Mouse (Mus musculus) liver, embryonic 11.5 days (tissue): ENCODE data around the gene Ube2g1. TPM values are rescaled to one million over a fixed set of nuclear protein-coding genes. Genes with fewer than 3 reads are reported as not detected.

Experiments used
- ATAC-seq: fragments of 200-750 bp; cut with Nextera tagmentation; replicated peaks from 2 replicates; pipeline ENCODE4 v1.8.0; 2017; ENCODE audit warnings: moderate number of reproducible peaks, mild to moderate bottlenecking, moderate TSS enrichment, moderate library complexity; ENCODE audit not compliant: low FRiP score
- DNase-seq: peaks from one replicate; pipeline ENCODE4 v3.0.0-alpha.2; 2017; ENCODE audit warnings: low spot score
- H3K27ac ChIP-seq: fragments of 300-500 bp; sonication (generic); 2 replicates; pipeline ENCODE4 v1.5.1; 2014; ENCODE audit warnings: mild to moderate bottlenecking, low read depth, low read length, control low read depth
- H3K27me3 ChIP-seq: fragments of 300-500 bp; sonication (generic); replicated peaks from 2 replicates; pipeline ENCODE4 v1.6.1; 2014; ENCODE audit warnings: low read length, mixed read lengths; ENCODE audit not compliant: control insufficient read depth, insufficient read depth
- H3K36me3 ChIP-seq: fragments of 300-500 bp; sonication (generic); 2 replicates; pipeline ENCODE4 v1.6.1; 2014; ENCODE audit warnings: mild to moderate bottlenecking, low read length, moderate library complexity, mixed read lengths; ENCODE audit not compliant: control insufficient read depth, insufficient read depth
- H3K4me1 ChIP-seq: fragments of 300-500 bp; sonication (generic); replicated peaks from 2 replicates; pipeline ENCODE4 v1.6.1; 2014; ENCODE audit warnings: low read length, mixed read lengths; ENCODE audit not compliant: control insufficient read depth, insufficient read depth
- H3K4me2 ChIP-seq: fragments of 300-500 bp; sonication (generic); 2 replicates; pipeline ENCODE4 v1.6.1; 2014; ENCODE audit warnings: mild to moderate bottlenecking, control low read depth, moderate library complexity
- H3K4me3 ChIP-seq: fragments of 300-500 bp; sonication (generic); 2 replicates; pipeline ENCODE4 v1.5.1; 2014; ENCODE audit warnings: low read depth, low read length, control low read depth
- H3K9ac ChIP-seq: fragments of 300-500 bp; sonication (generic); 2 replicates; pipeline ENCODE4 v1.6.1; 2014; ENCODE audit warnings: low read depth, low read length, control low read depth
- H3K9me3 ChIP-seq: fragments of 300-500 bp; sonication (generic); 2 replicates; pipeline ENCODE4 v1.6.1; 2016; ENCODE audit warnings: low read length, inconsistent platforms, mixed read lengths; ENCODE audit not compliant: control insufficient read depth
- WGBS: fragments of 180-500 bp; shearing (Covaris S2); extraction: QIAGEN DNeasy Blood & Tissue Kit; methylation state at CpG from one replicate; pipeline ENCODE4 v1.1.7; 2014; 5-methylcytosine and 5-hydroxymethylcytosine counted together
- polyA plus RNA-seq: library from polyadenylated mRNA; unstranded; fragments of >200 nt; fragmentation: Nextera tagmentation; extraction: Ambion mirVana; gene quantifications from 2 replicates; pipeline ENCODE4 v1.2.1, GENCODE M21; 2014

The Ube2g1 gene
- polyA plus RNA-seq, 1 experiment from 2014 or later: 61.9 TPM

- Histone ChIP-seq H3K4me2 (no peak overlapping the region), H3K9ac (no peak overlapping the region), H3K27ac (no peak overlapping the region), H3K36me3 (no peaks in the 10 kb centered on the region; the same call in 1 of the 2 replicates), H3K9me3 (no peaks in the 10 kb centered on the region), H3K27me3 (no peaks in the 10 kb centered on the region), H3K4me3 (no peak overlapping the region), H3K4me1 (no peaks in the 10 kb centered on the region)
- ATAC-seq: no peak
- WGBS: 89% methylated on average over 4 of the region's 4 CpGs
- DNase-seq: no peak
Measured at GRCm38 (mm10) chr11:72615931-72616330, 8.8 kb downstream of the Ube2g1 start.

GRCm38 (mm10) chr11:72618476-72618875 lies 11.4 kb downstream of the Ube2g1 start:
- WGBS: 88% methylated on average over 1 of the region's 1 CpGs
- H3K4me3 ChIP-seq: no peak overlapping the region
- DNase-seq (no peak), ATAC-seq (no peak)
- H3K27ac ChIP-seq: no peak overlapping the region
- no peaks in the 10 kb centered on the region for H3K27me3 ChIP-seq
- H3K9me3 ChIP-seq: no peaks in the 10 kb centered on the region
- no peak overlapping the region for H3K9ac ChIP-seq
- no peaks in the 10 kb centered on the region; the same call in 1 of the 2 replicates for H3K36me3 ChIP-seq
- no peaks in the 10 kb centered on the region for H3K4me1 ChIP-seq
- H3K4me2 ChIP-seq: no peak overlapping the region

DNA sequence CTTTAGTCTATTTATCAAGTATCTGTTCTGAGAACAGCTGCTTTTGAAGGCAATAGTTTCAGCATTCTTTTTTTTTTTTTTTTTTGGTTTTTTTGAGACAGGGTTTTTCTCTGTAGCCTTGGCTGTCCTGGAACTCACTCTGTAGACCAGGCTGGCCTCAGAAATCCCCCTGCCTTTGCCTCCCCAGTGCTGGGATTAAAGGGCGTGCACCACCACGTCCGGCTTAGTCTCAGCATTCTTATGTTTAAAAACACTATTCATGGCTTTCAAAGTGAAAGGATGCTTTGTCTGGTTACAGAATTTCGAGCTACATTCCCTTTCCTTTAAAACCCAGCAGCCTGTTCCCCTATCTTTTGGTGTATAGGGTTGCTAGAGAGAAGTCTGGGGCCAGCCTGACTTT lies 35.6 kb downstream of the Ube2g1 start:
- ATAC-seq: no peak
- Histone ChIP-seq H3K27ac (no peak overlapping the region), H3K4me3 (no peak overlapping the region), H3K4me2 (no peak overlapping the region), H3K27me3 (no peaks in the 10 kb centered on the region), H3K36me3 (0 out of 2 replicates have a peak, but pooled peaks cover 2% of the 10 kb centered on the region), H3K4me1 (no peaks in the 10 kb centered on the region), H3K9ac (no peak overlapping the region), H3K9me3 (no peaks in the 10 kb centered on the region)
- no peak for DNase-seq
- WGBS: 70% methylated on average over 4 of the region's 4 CpGs

DNA sequence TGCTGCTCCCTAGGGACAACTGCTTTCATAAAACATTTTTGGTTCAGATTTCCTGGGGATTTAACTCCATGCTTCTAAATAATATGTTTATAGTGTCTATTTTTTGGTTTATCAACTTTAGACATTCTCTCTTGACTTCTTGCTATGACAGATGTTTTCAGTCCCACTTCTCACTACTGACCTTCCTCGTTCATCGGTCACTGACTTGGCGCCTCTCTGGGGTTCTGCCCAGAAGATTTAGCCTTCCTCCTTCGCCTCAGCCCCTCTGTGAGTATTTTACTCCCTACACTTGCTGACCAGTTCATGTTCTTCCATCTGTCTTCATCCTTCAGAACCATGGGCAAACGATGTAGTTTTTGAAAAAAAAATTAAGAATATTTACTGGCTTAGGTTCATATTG lies 38.3 kb downstream of the Ube2g1 start:
- ATAC-seq (no peak), DNase-seq (no peak)
- no peaks in the 10 kb centered on the region for H3K27me3 ChIP-seq
- no peaks in the 10 kb centered on the region for H3K36me3 ChIP-seq
- WGBS: 76% methylated on average over 5 of the region's 5 CpGs
- H3K27ac ChIP-seq: no peak overlapping the region
- H3K4me2 ChIP-seq: no peak overlapping the region
- no peaks in the 10 kb centered on the region for H3K9me3 ChIP-seq
- no peak overlapping the region for H3K4me3 ChIP-seq
- H3K4me1 ChIP-seq: no peaks in the 10 kb centered on the region
- H3K9ac ChIP-seq: no peak overlapping the region

GRCm38 (mm10) chr11:72650347-72650746 lies 43.3 kb downstream of the Ube2g1 start:
- Histone ChIP-seq H3K9me3 (no peaks in the 10 kb centered on the region), H3K4me3 (no peak overlapping the region), H3K27me3 (no peaks in the 10 kb centered on the region), H3K9ac (no peak overlapping the region), H3K36me3 (no peaks in the 10 kb centered on the region), H3K4me2 (no peak overlapping the region), H3K27ac (no peak overlapping the region), H3K4me1 (no peaks in the 10 kb centered on the region)
- no peak for ATAC-seq
- WGBS: 86% methylated on average over 2 of the region's 2 CpGs
- no peak for DNase-seq

- ATAC-seq: no peak
- H3K9me3 ChIP-seq: no peaks in the 10 kb centered on the region
- H3K4me2 ChIP-seq: no peak overlapping the region
- no peak overlapping the region for H3K4me3 ChIP-seq
- no peaks in the 10 kb centered on the region for H3K36me3 ChIP-seq
- DNase-seq: no peak
- no peak overlapping the region for H3K27ac ChIP-seq
- no peak overlapping the region for H3K9ac ChIP-seq
- no peaks in the 10 kb centered on the region; the same call in 1 of the 2 replicates for H3K4me1 ChIP-seq
- H3K27me3 ChIP-seq: no peaks in the 10 kb centered on the region
Measured at GRCm38 (mm10) chr11:72659918-72660317, 52.8 kb downstream of the Ube2g1 start.

DNA sequence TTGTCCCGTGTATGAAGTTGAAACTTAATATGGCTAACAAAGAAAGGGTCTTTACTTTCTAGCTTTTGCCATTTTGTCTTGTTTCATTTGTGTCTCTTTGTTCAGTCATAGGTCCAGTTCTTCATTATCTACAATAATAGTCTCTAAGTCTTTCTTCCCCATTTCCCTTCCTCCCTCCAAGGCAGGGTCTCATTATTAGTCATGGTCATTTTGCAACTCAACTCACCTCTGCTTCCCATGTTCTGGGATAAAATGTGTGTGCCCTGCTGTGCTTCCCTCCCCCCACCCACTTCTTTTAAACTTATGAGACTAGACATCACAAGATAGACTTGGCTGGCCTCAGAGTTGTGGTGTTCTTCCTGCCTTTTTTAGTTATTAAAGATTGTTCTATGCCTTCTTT lies 53.3 kb downstream of the Ube2g1 start:
- WGBS: 94% methylated on average over 1 of the region's 1 CpGs
- ATAC-seq (no peak), DNase-seq (no peak)
- H3K36me3 ChIP-seq: no peaks in the 10 kb centered on the region
- no peaks in the 10 kb centered on the region; the same call in 1 of the 2 replicates for H3K4me1 ChIP-seq
- H3K9ac ChIP-seq: no peak overlapping the region
- no peaks in the 10 kb centered on the region for H3K27me3 ChIP-seq
- no peak overlapping the region for H3K27ac ChIP-seq
- no peaks in the 10 kb centered on the region for H3K9me3 ChIP-seq
- no peak overlapping the region for H3K4me3 ChIP-seq
- no peak overlapping the region for H3K4me2 ChIP-seq

DNA sequence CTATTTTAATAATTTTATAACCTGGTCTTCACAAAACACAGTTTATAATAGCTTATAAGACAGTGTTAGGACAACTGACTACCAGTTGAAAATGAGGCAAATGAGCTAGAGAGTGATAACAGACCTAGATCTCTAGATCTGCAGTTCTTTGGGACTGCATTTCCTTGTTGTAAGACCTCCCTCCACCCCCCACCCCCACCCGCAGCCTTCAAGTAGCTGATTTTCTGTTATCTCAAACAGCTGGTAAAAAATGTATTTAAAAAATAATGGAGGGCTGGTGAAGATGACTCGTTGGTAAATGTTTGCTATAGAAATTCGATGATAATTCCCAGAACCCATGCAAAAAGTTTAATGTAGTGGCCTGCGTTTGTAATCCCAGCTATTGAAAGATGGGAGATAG lies 57.6 kb downstream of the Ube2g1 start:
- H3K4me2 ChIP-seq: no peak overlapping the region
- H3K4me1 ChIP-seq: no peaks in the 10 kb centered on the region; the same call in 1 of the 2 replicates
- WGBS: 72% methylated on average over 4 of the region's 4 CpGs
- no peak overlapping the region for H3K4me3 ChIP-seq
- no peak for ATAC-seq
- no peaks in the 10 kb centered on the region; the same call in 1 of the 2 replicates for H3K36me3 ChIP-seq
- H3K27ac ChIP-seq: no peak overlapping the region
- no peaks in the 10 kb centered on the region for H3K27me3 ChIP-seq
- DNase-seq: no peak
- H3K9me3 ChIP-seq: no peaks in the 10 kb centered on the region
- H3K9ac ChIP-seq: no peak overlapping the region

DNA sequence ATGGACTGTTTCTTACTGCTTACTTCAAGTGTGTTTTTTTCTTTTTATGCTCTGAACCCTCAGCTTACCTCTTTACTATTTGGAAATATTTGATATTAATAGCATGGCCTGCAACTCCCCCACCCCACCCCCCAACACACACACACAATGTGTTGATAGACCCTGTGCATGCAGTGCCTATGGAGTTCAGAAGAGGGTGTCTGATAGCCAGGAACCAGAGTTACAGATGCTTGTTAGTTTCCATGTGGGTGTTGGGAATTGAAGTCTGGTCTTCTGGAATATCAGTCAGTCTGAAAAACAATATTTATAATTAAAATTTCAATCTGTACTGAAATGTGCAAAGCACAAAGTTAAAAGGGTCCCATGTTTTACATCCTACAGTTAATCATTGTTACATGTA lies 63.6 kb downstream of the Ube2g1 start:
- Histone ChIP-seq H3K4me2 (no peak overlapping the region), H3K27ac (no peak overlapping the region), H3K27me3 (no peaks in the 10 kb centered on the region), H3K4me1 (peaks cover 14% of the 10 kb centered on the region), H3K4me3 (no peak overlapping the region), H3K9me3 (no peaks in the 10 kb centered on the region), H3K9ac (no peak overlapping the region), H3K36me3 (no peaks in the 10 kb centered on the region; the same call in 1 of the 2 replicates)
- no peak for ATAC-seq
- no peak for DNase-seq
